Mouse (Mus musculus) layer of hippocampus, adult 9-10 months (tissue): Measurements from ENCODE around the gene Slc35c1.

Experiments
- DNase-seq: peaks from one replicate; pipeline ENCODE4 v3.0.0; 2022; ENCODE audit warnings: low spot score

The Slc35c1 gene

GRCm38 (mm10) chr2:92434375-92434745 is 26.0 kb downstream of the Slc35c1 start:
- no peak for DNase-seq

- DNase-seq: peak; percentile 97
Observed at GRCm38 (mm10) chr2:92433578-92434374, 26.6 kb downstream of the Slc35c1 start, which contains the start of gene Cry2. Gene Cry2 (minus strand): TSS chr2:92434043.

- DNase-seq: no peak
Observed at GRCm38 (mm10) chr2:92432299-92433295, 27.7 kb downstream of the Slc35c1 start.

GRCm38 (mm10) chr2:92431611-92432179 is 28.6 kb downstream of the Slc35c1 start:
- DNase-seq: no peak

GRCm38 (mm10) chr2:92430723-92431541 is 29.4 kb downstream of the Slc35c1 start:
- no peak for DNase-seq

- DNase-seq: no peak
Observed at GRCm38 (mm10) chr2:92430089-92430488, 30.2 kb downstream of the Slc35c1 start.

GRCm38 (mm10) chr2:92427882-92428281 is 32.5 kb downstream of the Slc35c1 start:
- DNase-seq: peak; percentile 57

GRCm38 (mm10) chr2:92426426-92426825 is 33.9 kb downstream of the Slc35c1 start:
- DNase-seq: no peak

- no peak for DNase-seq
Observed at GRCm38 (mm10) chr2:92425366-92425765, 35.0 kb downstream of the Slc35c1 start.

GRCm38 (mm10) chr2:92424462-92425308 is 35.7 kb downstream of the Slc35c1 start:
- DNase-seq: no peak

- DNase-seq: no peak
Observed at GRCm38 (mm10) chr2:92423702-92424461, 36.5 kb downstream of the Slc35c1 start.

GRCm38 (mm10) chr2:92423156-92423555 is 37.2 kb downstream of the Slc35c1 start:
- no peak for DNase-seq

GRCm38 (mm10) chr2:92422388-92423135 is 37.8 kb downstream of the Slc35c1 start:
- no peak for DNase-seq

GRCm38 (mm10) chr2:92421723-92422387 is 38.5 kb downstream of the Slc35c1 start:
- DNase-seq: no peak

GRCm38 (mm10) chr2:92411705-92412104 is 48.6 kb downstream of the Slc35c1 start:
- DNase-seq: no peak

GRCm38 (mm10) chr2:92408309-92409045 is 51.9 kb downstream of the Slc35c1 start:
- DNase-seq: no peak

GRCm38 (mm10) chr2:92405687-92406086 is 54.7 kb downstream of the Slc35c1 start:
- no peak for DNase-seq

- no peak for DNase-seq
Observed at GRCm38 (mm10) chr2:92404737-92405136, 55.6 kb downstream of the Slc35c1 start.
